Mouse (Mus musculus) kidney, adult 10 weeks (tissue): ENCODE data around the gene Olfr849. TPM values are rescaled to one million over a fixed set of nuclear protein-coding genes. Genes with fewer than 3 reads are reported as not detected.

Experiments used
- polyA plus RNA-seq: library from polyadenylated mRNA; stranded (reverse); fragments of 350-450 nt; fragmentation: Illumina TruSeq; extraction: RNeasy Lipid Tissue Mini Kit (QIAGEN cat#74804); gene quantifications from one replicate; pipeline ENCODE4 v1.2.3, GENCODE M21; 2014; ENCODE audit warnings: low read depth, low replicate concordance

The Olfr849 gene
- not detected for polyA plus RNA-seq

GRCm38 (mm10) chr9:19439966-19440365 lies at the start of gene Olfr849:
Gene Olfr849, plus strand, starts transcription at chr9:19440266.

GRCm38 (mm10) chr9:19478148-19478547 lies 38.1 kb downstream of the Olfr849 start, which contains the start of gene Olfr850:
Gene Olfr850, minus strand, starts transcription at chr9:19478248.

GRCm38 (mm10) chr9:19492995-19493394 lies 52.9 kb downstream of the Olfr849 start, which contains the start of gene Olfr851:
Gene Olfr851, plus strand, starts transcription at chr9:19493295.

Other genes with a start within 250 kb of the Olfr849 start
- not detected for gene Olfr843, start 188.3 kb upstream of the Olfr849 start, polyA plus RNA-seq
- gene Olfr844, start 123.9 kb upstream of the Olfr849 start, polyA plus RNA-seq, result not detected
- not detected for gene Olfr845, start 103.8 kb upstream of the Olfr849 start, polyA plus RNA-seq
- gene Olfr846, start 76.3 kb upstream of the Olfr849 start, polyA plus RNA-seq, result not detected
- gene Olfr847, start 61.6 kb upstream of the Olfr849 start, polyA plus RNA-seq, result not detected
- not detected for gene Olfr850, start 38.0 kb downstream of the Olfr849 start, polyA plus RNA-seq
- gene Olfr851, start 53.0 kb downstream of the Olfr849 start, polyA plus RNA-seq, result not detected
- gene Olfr853, start 100.8 kb downstream of the Olfr849 start, polyA plus RNA-seq, result not detected
- not detected for gene Olfr854, start 127.1 kb downstream of the Olfr849 start, polyA plus RNA-seq
- gene Olfr855, start 142.4 kb downstream of the Olfr849 start, polyA plus RNA-seq, result not detected
- gene Zfp317, start 181.8 kb downstream of the Olfr849 start, polyA plus RNA-seq, result 29.3 TPM